Mouse (Mus musculus): ENCODE measurements at regions not wholly inside any gene's neighbourhood (a gene's known extent, or its start where the extent isn't known, plus 50 kb on each side); places are given as distances from the start of the nearest gene placed in this dataset.

DNA sequence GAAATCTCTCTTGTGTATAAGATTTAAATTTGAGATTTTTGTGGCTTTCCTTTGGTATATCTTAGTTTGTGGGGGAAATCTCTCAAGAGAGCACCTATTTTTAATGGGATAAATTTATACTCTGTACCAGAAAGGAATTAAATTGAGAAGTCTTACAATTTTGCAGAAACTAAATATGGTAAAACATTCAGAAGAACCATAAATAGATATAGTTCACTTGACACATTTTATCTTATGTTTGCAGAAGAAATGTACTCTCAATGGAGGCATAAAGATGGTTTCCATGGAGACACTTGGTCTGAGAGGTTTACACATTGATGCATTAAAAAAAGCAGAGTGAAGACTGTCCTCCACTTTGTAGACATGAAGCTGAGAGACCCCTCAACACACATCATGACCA lies 86.9 kb downstream of the Ndufa10 start:
- H3K9me3 ChIP-seq (ENCODE audit: control insufficient read depth, low read length): no peaks in the 10 kb centered on the region; the same call in 1 of the 2 replicates

GRCm38 (mm10) chr1:92384945-92385344 lies 88.7 kb downstream of the Ndufa10 start:
- Histone ChIP-seq H3K9me3 (ENCODE audit: control insufficient read depth, low read length) (no peaks in the 10 kb centered on the region; the same call in 1 of the 2 replicates), H3K4me1 (ENCODE audit: control insufficient read depth, insufficient read depth, low read length) (0 out of 2 replicates have a peak, but pooled peaks cover 2% of the 10 kb centered on the region), H3K4me2 (replicated peaks; ENCODE audit: low read depth, low read length) (no peak overlapping the region), H3K4me3 (ENCODE audit: low read length) (no peak overlapping the region), H3K9ac (ENCODE audit: low read depth, low read length) (no peak overlapping the region), H3K27ac (ENCODE audit: low read depth, low read length) (no peak overlapping the region), H3K27me3 (ENCODE audit: control insufficient read depth, insufficient read depth, low read length) (no peaks in the 10 kb centered on the region), H3K36me3 (ENCODE audit: control insufficient read depth, insufficient read depth, low read length) (no peaks in the 10 kb centered on the region)
- ATAC-seq (ENCODE audit: low FRiP score, low TSS enrichment): no peak

More for the DNA sequence above, 86.9 kb downstream of the Ndufa10 start:
- Histone ChIP-seq H3K27me3 (ENCODE audit: control insufficient read depth, insufficient read depth, low read length) (no peaks in the 10 kb centered on the region), H3K36me3 (ENCODE audit: control insufficient read depth, insufficient read depth, low read length) (no peaks in the 10 kb centered on the region), H3K4me1 (ENCODE audit: control insufficient read depth, insufficient read depth, low read length) (no peaks in the 10 kb centered on the region), H3K4me3 (ENCODE audit: low read length) (no peak overlapping the region), H3K4me2 (replicated peaks; ENCODE audit: low read depth, low read length) (no peak overlapping the region), H3K9ac (ENCODE audit: low read depth, low read length) (no peak overlapping the region), H3K27ac (ENCODE audit: low read depth, low read length) (no peak overlapping the region)
- ATAC-seq (ENCODE audit: low FRiP score, low TSS enrichment): no peak

DNA sequence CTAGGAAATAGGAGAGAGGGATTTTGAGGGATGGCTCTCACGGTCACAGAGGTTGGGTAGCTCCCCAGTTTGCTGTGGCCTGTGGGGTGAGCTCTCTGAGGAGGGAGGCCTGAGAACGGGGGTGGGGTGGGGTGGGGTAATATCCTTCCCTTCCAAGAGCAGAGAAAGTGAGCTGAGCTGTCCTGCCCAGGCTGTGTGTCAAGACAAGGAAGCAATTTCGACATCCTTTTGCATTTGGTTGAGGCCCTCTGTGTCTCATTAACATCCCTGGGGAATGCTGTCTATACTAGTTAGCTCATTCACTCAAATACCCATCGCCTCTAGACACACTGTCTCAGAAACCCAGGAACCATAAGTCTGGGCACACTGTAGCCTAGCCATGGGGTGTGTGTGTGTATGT lies 89.9 kb downstream of the Ndufa10 start:
- no peaks in the 10 kb centered on the region for H3K36me3 ChIP-seq (ENCODE audit: control insufficient read depth, insufficient read depth, low read length)
- peaks cover 12% of the 10 kb centered on the region; the same call in 1 of the 2 replicates for H3K4me1 ChIP-seq (ENCODE audit: control insufficient read depth, insufficient read depth, low read length)
- no peak overlapping the region for H3K27ac ChIP-seq (ENCODE audit: low read depth, low read length)
- no peak for ATAC-seq (ENCODE audit: low FRiP score, low TSS enrichment)
- H3K4me3 ChIP-seq (ENCODE audit: low read length): no peak overlapping the region
- H3K9me3 ChIP-seq (ENCODE audit: control insufficient read depth, low read length): no peaks in the 10 kb centered on the region; the same call in 1 of the 2 replicates
- 70% methylated on average over 4 of the region's 4 CpGs for WGBS
- no peak overlapping the region for H3K9ac ChIP-seq (ENCODE audit: low read depth, low read length)
- H3K4me2 ChIP-seq (replicated peaks; ENCODE audit: low read depth, low read length): no peak overlapping the region
- no peaks in the 10 kb centered on the region for H3K27me3 ChIP-seq (ENCODE audit: control insufficient read depth, insufficient read depth, low read length)

DNA sequence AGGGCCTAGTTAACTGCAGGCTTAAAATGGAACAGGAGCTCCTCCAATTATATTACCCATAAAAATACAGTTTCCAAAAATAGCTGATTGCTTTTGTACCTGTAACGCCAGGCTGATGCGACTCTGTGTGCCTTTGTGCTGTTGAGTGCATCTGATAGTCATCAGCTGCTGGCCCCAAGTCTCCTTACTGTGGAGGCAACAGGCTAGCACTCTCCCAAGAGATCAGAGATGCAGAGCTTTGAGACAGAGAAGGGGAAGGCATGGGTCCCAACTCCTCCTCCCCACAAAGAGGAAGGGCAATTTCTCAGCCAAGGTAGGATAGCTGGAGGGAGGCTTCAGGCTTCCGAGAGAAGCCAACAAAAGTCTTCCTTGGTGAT lies 94.2 kb downstream of the Ndufa10 start:
- peaks cover 17% of the 10 kb centered on the region; the same call in 1 of the 2 replicates for H3K4me1 ChIP-seq (ENCODE audit: control insufficient read depth, insufficient read depth, low read length)
- H3K9me3 ChIP-seq (ENCODE audit: control insufficient read depth, low read length): no peaks in the 10 kb centered on the region
- H3K4me3 ChIP-seq (ENCODE audit: low read length): no peak overlapping the region
- no peak overlapping the region for H3K9ac ChIP-seq (ENCODE audit: low read depth, low read length)
- H3K4me2 ChIP-seq (replicated peaks; ENCODE audit: low read depth, low read length): no peak overlapping the region
- no peaks in the 10 kb centered on the region for H3K36me3 ChIP-seq (ENCODE audit: control insufficient read depth, insufficient read depth, low read length)
- peak overlapping the region; percentile 12; the same call in 1 of the 2 replicates for H3K27ac ChIP-seq (ENCODE audit: low read depth, low read length)
- WGBS: 69% methylated on average over 3 of the region's 3 CpGs
- ATAC-seq (ENCODE audit: low FRiP score, low TSS enrichment): no peak
- H3K27me3 ChIP-seq (ENCODE audit: control insufficient read depth, insufficient read depth, low read length): no peaks in the 10 kb centered on the region

DNA sequence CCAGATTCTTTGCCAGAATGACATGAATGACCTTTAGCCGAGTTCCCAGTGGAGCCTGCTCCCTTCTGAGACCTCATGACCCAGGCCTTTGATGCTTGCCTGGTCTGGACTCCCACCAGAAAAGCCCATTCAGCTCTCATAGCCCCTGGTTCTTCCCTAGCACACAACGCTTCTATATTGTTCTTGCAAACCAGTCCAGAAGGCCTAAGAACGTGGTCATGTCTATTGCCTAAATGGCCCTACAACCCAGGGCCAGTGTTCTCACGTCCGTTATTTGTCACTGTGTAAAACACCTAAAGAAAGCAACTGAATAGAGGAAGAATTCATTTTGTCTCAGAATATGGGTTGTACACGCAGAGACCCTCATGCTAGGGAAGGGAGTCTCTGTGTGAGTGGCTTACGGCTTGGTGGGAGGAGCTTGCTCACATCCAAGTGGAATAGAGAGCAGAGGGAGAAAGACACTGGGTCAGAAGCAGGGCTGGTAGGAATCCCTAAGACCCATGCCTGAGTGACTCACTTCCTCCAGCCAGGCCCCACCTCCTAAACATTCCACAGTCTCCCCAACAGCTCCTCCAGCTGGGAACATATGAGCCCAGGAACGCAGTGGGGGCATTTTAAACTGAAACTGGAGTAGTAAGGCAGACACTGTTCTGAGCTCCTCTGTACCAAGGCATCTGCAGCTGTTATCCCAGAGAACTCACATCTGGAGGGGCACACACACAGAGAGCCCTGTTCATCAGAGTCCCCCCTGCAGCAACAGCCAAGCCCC lies 94.7 kb downstream of the Ndufa10 start:
- Histone ChIP-seq H3K27ac (ENCODE audit: low read depth, low read length) (peak overlapping the region; percentile 12; the same call in 1 of the 2 replicates), H3K36me3 (ENCODE audit: control insufficient read depth, insufficient read depth, low read length) (no peaks in the 10 kb centered on the region), H3K4me1 (ENCODE audit: control insufficient read depth, insufficient read depth, low read length) (peaks cover 17% of the 10 kb centered on the region; the same call in 1 of the 2 replicates), H3K9me3 (ENCODE audit: control insufficient read depth, low read length) (no peaks in the 10 kb centered on the region), H3K4me3 (ENCODE audit: low read length) (no peak overlapping the region), H3K4me2 (replicated peaks; ENCODE audit: low read depth, low read length) (no peak overlapping the region), H3K9ac (ENCODE audit: low read depth, low read length) (no peak overlapping the region), H3K27me3 (ENCODE audit: control insufficient read depth, insufficient read depth, low read length) (no peaks in the 10 kb centered on the region)
- peak; percentile 85 for ATAC-seq (ENCODE audit: low FRiP score, low TSS enrichment)
- WGBS: 60% methylated on average over 8 of the region's 8 CpGs

DNA sequence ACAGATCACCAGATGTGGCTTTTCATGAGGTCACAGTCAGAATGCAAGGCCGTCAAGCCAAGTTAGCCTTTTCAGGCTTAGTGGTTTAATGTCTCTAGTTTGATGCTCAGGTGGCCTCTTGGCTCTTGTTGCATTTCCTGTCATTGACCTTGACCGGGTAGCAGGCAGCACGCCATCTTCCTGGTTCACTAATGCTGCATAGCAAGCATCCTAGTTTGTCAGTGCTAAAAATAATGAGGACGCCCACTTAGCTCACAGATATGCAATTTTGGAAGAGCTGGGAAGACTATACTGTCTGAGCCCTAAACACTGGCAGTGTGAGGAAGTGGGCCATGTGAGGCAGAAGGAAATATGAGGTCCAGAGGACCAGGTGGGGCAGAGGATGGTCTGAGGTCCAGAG lies 97.2 kb downstream of the Ndufa10 start:
- Histone ChIP-seq H3K36me3 (ENCODE audit: control insufficient read depth, insufficient read depth, low read length) (no peaks in the 10 kb centered on the region), H3K4me2 (replicated peaks; ENCODE audit: low read depth, low read length) (no peak overlapping the region), H3K27me3 (ENCODE audit: control insufficient read depth, insufficient read depth, low read length) (no peaks in the 10 kb centered on the region), H3K9ac (ENCODE audit: low read depth, low read length) (no peak overlapping the region), H3K4me1 (ENCODE audit: control insufficient read depth, insufficient read depth, low read length) (peaks cover 23% of the 10 kb centered on the region; the same call in 1 of the 2 replicates), H3K9me3 (ENCODE audit: control insufficient read depth, low read length) (no peaks in the 10 kb centered on the region), H3K4me3 (ENCODE audit: low read length) (no peak overlapping the region), H3K27ac (ENCODE audit: low read depth, low read length) (no peak overlapping the region)
- WGBS: 34% methylated on average over 4 of the region's 4 CpGs
- no peak for ATAC-seq (ENCODE audit: low FRiP score, low TSS enrichment)

DNA sequence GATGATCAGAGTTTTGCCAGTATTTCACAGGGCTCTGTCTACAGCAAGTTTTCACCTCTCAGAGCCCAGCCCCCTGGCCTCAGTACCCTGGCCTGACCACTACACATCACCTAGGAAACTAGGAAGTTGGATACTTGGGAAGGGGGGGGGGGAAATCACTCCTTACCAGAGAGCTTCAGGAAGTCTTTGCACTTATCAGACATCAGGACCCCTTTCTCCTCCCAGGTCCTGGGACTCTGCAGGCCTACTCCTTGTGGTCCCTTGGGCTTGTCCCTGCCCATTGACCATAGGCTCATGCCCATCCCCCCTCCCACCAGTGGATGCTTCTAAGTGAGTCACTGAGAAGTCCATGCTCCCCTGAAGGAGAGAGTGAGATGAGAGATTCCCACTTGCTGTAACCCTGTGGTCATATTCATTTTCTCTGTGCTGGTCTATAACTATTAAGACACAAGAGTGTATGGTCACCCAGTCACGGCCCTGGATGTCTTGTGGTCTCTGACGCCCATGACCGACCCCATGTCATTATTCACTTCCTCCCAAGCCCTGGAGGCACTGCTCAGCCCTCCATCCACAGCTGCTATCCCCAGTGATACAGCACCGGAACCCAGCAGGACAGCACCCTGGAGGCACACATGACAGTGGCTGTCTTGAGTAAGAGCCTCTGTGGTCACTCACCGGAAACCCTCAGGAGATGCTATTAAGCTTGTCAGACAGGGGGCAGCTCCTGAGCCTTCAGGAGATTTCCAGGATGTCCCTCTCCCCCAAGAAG lies 101.3 kb downstream of the Ndufa10 start:
- H3K36me3 ChIP-seq (ENCODE audit: control insufficient read depth, insufficient read depth, low read length): no peaks in the 10 kb centered on the region
- no peaks in the 10 kb centered on the region for H3K9me3 ChIP-seq (ENCODE audit: control insufficient read depth, low read length)
- peaks cover 11% of the 10 kb centered on the region; the same call in 1 of the 2 replicates for H3K4me1 ChIP-seq (ENCODE audit: control insufficient read depth, insufficient read depth, low read length)
- H3K4me2 ChIP-seq (replicated peaks; ENCODE audit: low read depth, low read length): no peak overlapping the region
- no peak overlapping the region for H3K9ac ChIP-seq (ENCODE audit: low read depth, low read length)
- no peaks in the 10 kb centered on the region for H3K27me3 ChIP-seq (ENCODE audit: control insufficient read depth, insufficient read depth, low read length)
- WGBS: 65% methylated on average over 5 of the region's 5 CpGs
- H3K4me3 ChIP-seq (ENCODE audit: low read length): no peak overlapping the region
- ATAC-seq (ENCODE audit: low FRiP score, low TSS enrichment): no peak
- H3K27ac ChIP-seq (ENCODE audit: low read depth, low read length): no peak overlapping the region

GRCm38 (mm10) chr1:92371357-92371981 lies 102.2 kb downstream of the Ndufa10 start:
- H3K4me3 ChIP-seq (ENCODE audit: low read length): no peak overlapping the region
- no peak overlapping the region for H3K9ac ChIP-seq (ENCODE audit: low read depth, low read length)
- WGBS: 49% methylated on average over 11 of the region's 11 CpGs
- peak; percentile 21; the same call in 1 of the 2 replicates for ATAC-seq (ENCODE audit: low FRiP score, low TSS enrichment)
- no peak overlapping the region for H3K27ac ChIP-seq (ENCODE audit: low read depth, low read length)
- H3K4me2 ChIP-seq (replicated peaks; ENCODE audit: low read depth, low read length): peak overlapping the region; percentile 9; the same call in 1 of the 2 replicates
- H3K9me3 ChIP-seq (ENCODE audit: control insufficient read depth, low read length): no peaks in the 10 kb centered on the region
- H3K27me3 ChIP-seq (ENCODE audit: control insufficient read depth, insufficient read depth, low read length): no peaks in the 10 kb centered on the region
- H3K36me3 ChIP-seq (ENCODE audit: control insufficient read depth, insufficient read depth, low read length): no peaks in the 10 kb centered on the region
- peaks cover 10% of the 10 kb centered on the region; the same call in 1 of the 2 replicates for H3K4me1 ChIP-seq (ENCODE audit: control insufficient read depth, insufficient read depth, low read length)

All from kidney, embryonic 14.5 days (tissue).